Mouse (Mus musculus): Measurements from ENCODE around the gene Lin7c.
"Not testable (repeated sequence)": the region's sequence is repeated elsewhere in the genome, so short reads cannot be mapped to it uniquely, and the experiment has no call there.

Lin7c gene

GRCm38 (mm10) chr2:109890597-109890996 lies at the start of gene Lin7c:
TSS of gene Lin7c (plus strand) at chr2:109890853.
- ATAC-seq (ENCODE audit: insufficient number of reproducible peaks, low FRiP score, low TSS enrichment) = peak; percentile 100

- ATAC-seq (ENCODE audit: insufficient number of reproducible peaks, low FRiP score, low TSS enrichment) = no peak
Measured at GRCm38 (mm10) chr2:109846401-109846800, 44.3 kb upstream of the Lin7c start.

- ATAC-seq (ENCODE audit: insufficient number of reproducible peaks, low FRiP score, low TSS enrichment) = no peak
Measured at GRCm38 (mm10) chr2:109848305-109848704, 42.3 kb upstream of the Lin7c start.

- no peak for ATAC-seq (ENCODE audit: insufficient number of reproducible peaks, low FRiP score, low TSS enrichment)
Measured at GRCm38 (mm10) chr2:109848715-109849114, 41.9 kb upstream of the Lin7c start.

- ATAC-seq (ENCODE audit: insufficient number of reproducible peaks, low FRiP score, low TSS enrichment) = no peak
Measured at GRCm38 (mm10) chr2:109855601-109856000, 35.1 kb upstream of the Lin7c start.

- ATAC-seq (ENCODE audit: insufficient number of reproducible peaks, low FRiP score, low TSS enrichment) = no peak
Measured at GRCm38 (mm10) chr2:109859671-109860070, 31.0 kb upstream of the Lin7c start.

- no peak for ATAC-seq (ENCODE audit: insufficient number of reproducible peaks, low FRiP score, low TSS enrichment)
Measured at GRCm38 (mm10) chr2:109860832-109861231, 29.8 kb upstream of the Lin7c start.

GRCm38 (mm10) chr2:109879429-109879828 lies 11.2 kb upstream of the Lin7c start:
- not testable (repeated sequence) for ATAC-seq (ENCODE audit: insufficient number of reproducible peaks, low FRiP score, low TSS enrichment)

GRCm38 (mm10) chr2:109881111-109881510 lies 9.5 kb upstream of the Lin7c start:
- no peak for ATAC-seq (ENCODE audit: insufficient number of reproducible peaks, low FRiP score, low TSS enrichment)

GRCm38 (mm10) chr2:109881625-109882024 lies 9.0 kb upstream of the Lin7c start:
- ATAC-seq (ENCODE audit: insufficient number of reproducible peaks, low FRiP score, low TSS enrichment) = no peak

- peak; percentile 66 for ATAC-seq (ENCODE audit: insufficient number of reproducible peaks, low FRiP score, low TSS enrichment)
Measured at GRCm38 (mm10) chr2:109884106-109884505, 6.5 kb upstream of the Lin7c start.

GRCm38 (mm10) chr2:109884507-109884906 lies 6.1 kb upstream of the Lin7c start:
- ATAC-seq (ENCODE audit: insufficient number of reproducible peaks, low FRiP score, low TSS enrichment) = peak; percentile 96

GRCm38 (mm10) chr2:109890068-109890467 lies 585 bp upstream of the Lin7c start:
- ATAC-seq (ENCODE audit: insufficient number of reproducible peaks, low FRiP score, low TSS enrichment) = no peak

- peak; percentile 63 for ATAC-seq (ENCODE audit: insufficient number of reproducible peaks, low FRiP score, low TSS enrichment)
Measured at GRCm38 (mm10) chr2:109891031-109891430, 378 bp downstream of the Lin7c start.

- no peak for ATAC-seq (ENCODE audit: insufficient number of reproducible peaks, low FRiP score, low TSS enrichment)
Measured at GRCm38 (mm10) chr2:109891471-109891870, 818 bp downstream of the Lin7c start.

GRCm38 (mm10) chr2:109896311-109896710 lies 5.7 kb downstream of the Lin7c start:
- no peak for ATAC-seq (ENCODE audit: insufficient number of reproducible peaks, low FRiP score, low TSS enrichment)

- ATAC-seq (ENCODE audit: insufficient number of reproducible peaks, low FRiP score, low TSS enrichment) = no peak
Measured at GRCm38 (mm10) chr2:109902869-109903268, 12.2 kb downstream of the Lin7c start.

GRCm38 (mm10) chr2:109904171-109904821 lies 13.6 kb downstream of the Lin7c start:
- peak; percentile 84 for ATAC-seq (ENCODE audit: insufficient number of reproducible peaks, low FRiP score, low TSS enrichment)

- ATAC-seq (ENCODE audit: insufficient number of reproducible peaks, low FRiP score, low TSS enrichment) = no peak
Measured at GRCm38 (mm10) chr2:109909122-109909521, 18.5 kb downstream of the Lin7c start.

- no peak for ATAC-seq (ENCODE audit: insufficient number of reproducible peaks, low FRiP score, low TSS enrichment)
Measured at GRCm38 (mm10) chr2:109912216-109912615, 21.6 kb downstream of the Lin7c start.

- no peak for ATAC-seq (ENCODE audit: insufficient number of reproducible peaks, low FRiP score, low TSS enrichment)
Measured at GRCm38 (mm10) chr2:109912766-109913165, 22.1 kb downstream of the Lin7c start.

GRCm38 (mm10) chr2:109913241-109913640 lies 22.6 kb downstream of the Lin7c start:
- ATAC-seq (ENCODE audit: insufficient number of reproducible peaks, low FRiP score, low TSS enrichment) = no peak

Data from cerebellum, adult (tissue).